Mouse (Mus musculus) neural tube, embryonic 13.5 days (tissue): Measurements from ENCODE around the gene Mei4. TPM values are rescaled to one million over a fixed set of nuclear protein-coding genes. Genes with fewer than 3 reads are reported as not detected.

Experiments used
- ATAC-seq: fragments of 200-750 bp; cut with Nextera tagmentation; 2 replicates; pipeline ENCODE4 v1.8.0; 2017; ENCODE audit warnings: low read depth, mild to moderate bottlenecking, moderate TSS enrichment, moderate library complexity
- H3K27ac ChIP-seq: fragments of 300-500 bp; sonication (generic); replicated peaks from 2 replicates; pipeline ENCODE4 v1.5.1; 2015; ENCODE audit warnings: moderate library complexity, mild to moderate bottlenecking, inconsistent platforms
- H3K27me3 ChIP-seq: fragments of 300-500 bp; sonication (generic); 2 replicates; pipeline ENCODE4 v1.6.1; 2015; ENCODE audit warnings: mild to moderate bottlenecking, inconsistent platforms
- H3K36me3 ChIP-seq: fragments of 300-500 bp; sonication (generic); 2 replicates; pipeline ENCODE4 v1.6.1; 2015; ENCODE audit warnings: mild to moderate bottlenecking, inconsistent platforms
- H3K4me1 ChIP-seq: fragments of 300-500 bp; sonication (generic); replicated peaks from 2 replicates; pipeline ENCODE4 v1.6.1; 2015; ENCODE audit warnings: inconsistent platforms
- H3K4me2 ChIP-seq: fragments of 300-500 bp; sonication (generic); 2 replicates; pipeline ENCODE4 v1.6.1; 2015; ENCODE audit warnings: inconsistent platforms, mild to moderate bottlenecking, moderate library complexity
- H3K4me3 ChIP-seq: fragments of 300-500 bp; sonication (generic); 2 replicates; pipeline ENCODE4 v1.5.1; 2015; ENCODE audit warnings: mild to moderate bottlenecking, inconsistent platforms
- H3K9ac ChIP-seq: fragments of 300-500 bp; sonication (generic); 2 replicates; pipeline ENCODE4 v1.6.1; 2015; ENCODE audit warnings: moderate library complexity, mild to moderate bottlenecking, inconsistent platforms
- H3K9me3 ChIP-seq: fragments of 300-500 bp; sonication (generic); 2 replicates; pipeline ENCODE4 v1.6.1; 2016; ENCODE audit warnings: inconsistent platforms
- WGBS: fragments of 180-500 bp; shearing (Covaris S2); methylation state at CpG from one replicate; pipeline ENCODE4 v1.1.7; 2015; 5-methylcytosine and 5-hydroxymethylcytosine counted together
- polyA plus RNA-seq: library from polyadenylated mRNA; unstranded; fragments of >200 nt; fragmentation: Nextera tagmentation; extraction: Ambion mirVana; gene quantifications from 2 replicates; pipeline ENCODE4 v1.2.1, GENCODE M21; 2015

The Mei4 gene
- polyA plus RNA-seq, 1 experiment from 2014 or later = 0.84 TPM

DNA sequence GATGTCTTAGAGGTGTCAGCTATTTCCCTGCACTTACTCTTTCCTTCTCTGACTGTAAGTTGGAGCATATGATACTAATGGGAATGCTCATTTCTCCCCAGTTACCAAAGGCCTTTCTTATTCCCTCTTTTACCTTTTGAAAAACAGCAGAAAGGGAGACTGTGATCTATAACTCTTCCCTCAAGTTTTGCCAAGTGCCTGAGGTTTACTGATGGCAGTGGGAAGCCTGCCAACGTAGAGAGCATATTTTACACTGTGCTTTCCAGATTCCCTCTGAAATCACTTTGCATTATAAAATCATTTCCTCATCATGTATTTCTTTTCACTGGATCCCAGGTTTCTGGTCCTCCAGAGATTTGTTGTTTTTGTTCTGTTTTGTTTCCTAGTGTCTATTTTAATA is 354.5 kb downstream of the Mei4 start:
- WGBS = 60% methylated on average over 1 of the region's 1 CpGs
- ATAC-seq = no peak
- Histone ChIP-seq H3K4me3 (no peak overlapping the region), H3K27ac (no peak overlapping the region), H3K9me3 (no peaks in the 10 kb centered on the region), H3K36me3 (no peaks in the 10 kb centered on the region), H3K4me2 (no peak overlapping the region), H3K9ac (no peak overlapping the region), H3K27me3 (no peaks in the 10 kb centered on the region), H3K4me1 (no peaks in the 10 kb centered on the region)

DNA sequence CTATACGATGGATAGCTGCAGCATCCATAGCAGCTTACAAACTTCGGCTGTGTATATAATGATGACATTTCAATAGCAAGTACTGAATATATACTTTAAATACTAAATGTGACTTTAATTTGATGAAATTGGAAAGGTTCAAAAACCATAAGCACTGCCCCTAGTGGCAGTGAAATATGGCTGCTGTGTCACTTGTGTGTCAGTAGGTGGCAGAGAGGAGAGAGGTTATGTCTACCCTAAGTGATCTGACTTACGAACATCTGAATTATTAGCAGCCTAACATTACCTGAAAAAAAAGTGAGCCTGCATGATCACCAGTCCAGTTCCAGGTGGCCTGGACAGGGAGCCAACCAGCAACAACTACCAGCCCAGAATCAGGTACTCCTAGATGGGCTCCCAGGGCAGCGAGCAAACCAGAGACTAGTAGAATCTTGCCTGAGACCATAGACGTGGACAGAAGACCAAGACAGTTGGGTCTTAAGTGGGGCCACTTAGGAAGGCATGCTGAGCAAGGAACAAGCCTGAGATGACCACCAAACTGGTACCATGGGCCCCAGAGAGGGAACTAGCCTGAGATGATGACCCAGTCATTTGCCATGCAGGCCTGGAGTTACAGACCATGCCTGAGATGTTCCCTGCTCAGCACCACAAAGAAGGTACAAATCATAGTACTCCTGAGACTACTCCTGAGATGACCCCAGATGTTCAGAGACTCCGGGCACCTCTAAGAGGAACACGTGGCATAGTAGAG is 384.4 kb downstream of the Mei4 start:
- Histone ChIP-seq H3K9me3 (no peaks in the 10 kb centered on the region), H3K27ac (no peak overlapping the region), H3K4me3 (no peak overlapping the region), H3K36me3 (no peaks in the 10 kb centered on the region), H3K4me1 (no peaks in the 10 kb centered on the region), H3K9ac (no peak overlapping the region), H3K4me2 (no peak overlapping the region), H3K27me3 (no peaks in the 10 kb centered on the region)
- no peak for ATAC-seq
- WGBS = 89% methylated on average over 7 of the region's 7 CpGs

Other genes starting within 250 kb of the Mei4 start
- gene Htr1b, start 229.8 kb upstream of the Mei4 start, polyA plus RNA-seq = 1.8 and 2.0 TPM in 2 replicates